Mouse (Mus musculus) embryonic facial prominence, embryonic 14.5 days (tissue): ENCODE results near the gene Myo1e. TPM values are rescaled to one million over a fixed set of nuclear protein-coding genes. Genes with fewer than 3 reads are reported as not detected.

Experiments
- ATAC-seq: fragments of 200-750 bp; cut with Nextera tagmentation; 2 replicates; pipeline ENCODE4 v1.8.0; 2017; ENCODE audit warnings: low read depth, moderate number of reproducible peaks, moderate TSS enrichment
- DNase-seq: peaks from one replicate; pipeline ENCODE4 v3.0.0-alpha.2; 2015; ENCODE audit warnings: low spot score
- H3K27ac ChIP-seq: fragments of 300-500 bp; sonication (generic); replicated peaks from 2 replicates; pipeline ENCODE4 v1.5.1; 2014; ENCODE audit warnings: low read depth, mild to moderate bottlenecking, low read length, moderate library complexity
- H3K27me3 ChIP-seq: fragments of 300-500 bp; sonication (generic); replicated peaks from 2 replicates; pipeline ENCODE4 v1.6.1; 2014; ENCODE audit warnings: low read length; ENCODE audit not compliant: control insufficient read depth, insufficient read depth
- H3K36me3 ChIP-seq: fragments of 300-500 bp; sonication (generic); 2 replicates; pipeline ENCODE4 v1.6.1; 2014; ENCODE audit warnings: low read length, mixed read lengths; ENCODE audit not compliant: control insufficient read depth, insufficient read depth
- H3K4me1 ChIP-seq: fragments of 300-500 bp; sonication (generic); 2 replicates; pipeline ENCODE4 v1.6.1; 2014; ENCODE audit warnings: antibody characterized with exemption, low read length; ENCODE audit not compliant: control insufficient read depth, insufficient read depth
- H3K4me2 ChIP-seq: fragments of 300-500 bp; sonication (generic); 2 replicates; pipeline ENCODE4 v1.6.1; 2014; ENCODE audit warnings: low read depth, mild to moderate bottlenecking, low read length, moderate library complexity, mixed read lengths
- H3K4me3 ChIP-seq: fragments of 300-500 bp; sonication (generic); 2 replicates; pipeline ENCODE4 v1.5.1; 2014; ENCODE audit warnings: low read depth, mild to moderate bottlenecking, low read length
- H3K9ac ChIP-seq: fragments of 300-500 bp; sonication (generic); 2 replicates; pipeline ENCODE4 v1.6.1; 2014; ENCODE audit warnings: low read depth, mild to moderate bottlenecking, low read length, moderate library complexity, mixed read lengths
- H3K9me3 ChIP-seq: fragments of 300-500 bp; sonication (generic); 2 replicates; pipeline ENCODE4 v1.6.1; 2016; ENCODE audit warnings: low read length; ENCODE audit not compliant: control insufficient read depth
- WGBS: fragments of 180-500 bp; shearing (Covaris S2); extraction: QIAGEN DNeasy Blood & Tissue Kit; methylation state at CpG from one replicate; pipeline ENCODE4 v1.1.7; 2014; 5-methylcytosine and 5-hydroxymethylcytosine counted together
- polyA plus RNA-seq: library from polyadenylated mRNA; unstranded; fragments of >200 nt; fragmentation: Nextera tagmentation; extraction: Ambion mirVana; gene quantifications from 2 replicates; pipeline ENCODE4 v1.2.1, GENCODE M21; 2014

Myo1e gene
- polyA plus RNA-seq, 1 experiment from 2014 or later: 22.4 TPM

- no peak overlapping the region for H3K4me3 ChIP-seq
- no peaks in the 10 kb centered on the region for H3K9me3 ChIP-seq
- DNase-seq (no peak), ATAC-seq (no peak)
- H3K4me2 ChIP-seq: no peak overlapping the region
- peaks cover 4% of the 10 kb centered on the region for H3K4me1 ChIP-seq
- H3K27ac ChIP-seq: no peak overlapping the region
- no peak overlapping the region for H3K9ac ChIP-seq
- no peaks in the 10 kb centered on the region for H3K27me3 ChIP-seq
- no peaks in the 10 kb centered on the region for H3K36me3 ChIP-seq
- 55% methylated on average over 3 of the region's 3 CpGs for whole genome bisulfite sequencing
Measured at GRCm38 (mm10) chr9:70318601-70319000, 111.5 kb downstream of the Myo1e start.

GRCm38 (mm10) chr9:70324336-70324735 is 117.2 kb downstream of the Myo1e start:
- H3K4me3 ChIP-seq: no peak overlapping the region
- H3K27ac ChIP-seq: no peak overlapping the region
- H3K27me3 ChIP-seq: no peaks in the 10 kb centered on the region
- no peak overlapping the region for H3K9ac ChIP-seq
- DNase-seq (no peak), ATAC-seq (no peak)
- H3K4me1 ChIP-seq: no peaks in the 10 kb centered on the region
- H3K9me3 ChIP-seq: no peaks in the 10 kb centered on the region
- H3K4me2 ChIP-seq: no peak overlapping the region
- 91% methylated on average over 4 of the region's 4 CpGs for WGBS
- H3K36me3 ChIP-seq: peaks cover 29% of the 10 kb centered on the region

GRCm38 (mm10) chr9:70325880-70326595 is 118.9 kb downstream of the Myo1e start:
- no peak for ATAC-seq
- H3K9me3 ChIP-seq: no peaks in the 10 kb centered on the region
- no peak overlapping the region for H3K4me2 ChIP-seq
- no peak overlapping the region for H3K27ac ChIP-seq
- WGBS: 52% methylated on average over 8 of the region's 8 CpGs
- H3K4me3 ChIP-seq: no peak overlapping the region
- no peaks in the 10 kb centered on the region for H3K27me3 ChIP-seq
- H3K4me1 ChIP-seq: no peaks in the 10 kb centered on the region
- no peak overlapping the region for H3K9ac ChIP-seq
- H3K36me3 ChIP-seq: peaks cover 29% of the 10 kb centered on the region
- no peak for DNase-seq

GRCm38 (mm10) chr9:70328193-70328841 is 121.2 kb downstream of the Myo1e start:
- ATAC-seq (no peak), DNase-seq (no peak)
- no peak overlapping the region for H3K27ac ChIP-seq
- no peaks in the 10 kb centered on the region for H3K4me1 ChIP-seq
- H3K9me3 ChIP-seq: no peaks in the 10 kb centered on the region
- H3K27me3 ChIP-seq: no peaks in the 10 kb centered on the region
- H3K9ac ChIP-seq: no peak overlapping the region
- no peak overlapping the region for H3K4me3 ChIP-seq
- WGBS: 81% methylated on average over 5 of the region's 5 CpGs
- no peak overlapping the region for H3K4me2 ChIP-seq
- H3K36me3 ChIP-seq: peaks cover 35% of the 10 kb centered on the region

DNA sequence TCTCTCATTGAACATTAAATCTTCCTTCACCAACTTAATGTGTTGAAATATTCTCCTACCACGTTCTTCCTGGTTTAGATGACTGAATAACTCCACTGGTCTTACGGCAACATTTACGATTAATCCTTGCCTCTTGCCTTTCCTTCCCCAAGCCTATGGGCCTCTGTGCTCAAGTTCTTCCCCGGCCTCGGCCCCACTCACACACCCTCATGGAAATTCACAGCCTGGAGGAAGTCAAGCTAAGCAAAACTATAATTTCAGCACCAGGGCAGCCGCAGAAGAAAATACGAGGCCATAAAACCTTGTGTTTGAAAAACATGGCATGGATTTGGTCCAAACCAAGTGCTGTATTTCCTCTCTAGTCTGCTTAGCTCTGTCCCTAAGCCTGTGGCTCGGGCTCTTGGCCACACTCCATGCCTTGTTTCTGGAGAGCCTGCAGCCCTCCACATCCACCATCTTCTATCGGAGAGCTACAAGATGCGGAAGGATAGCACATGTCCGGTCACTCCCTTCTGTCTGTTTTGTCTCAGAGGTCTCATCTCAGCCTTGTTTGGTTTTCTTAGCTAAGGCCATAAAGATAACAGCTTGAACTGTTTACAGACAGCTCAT is 124.7 kb downstream of the Myo1e start:
- Histone ChIP-seq H3K9ac (no peak overlapping the region), H3K4me1 (no peaks in the 10 kb centered on the region), H3K4me3 (no peak overlapping the region), H3K36me3 (peaks cover 45% of the 10 kb centered on the region), H3K27me3 (no peaks in the 10 kb centered on the region), H3K9me3 (no peaks in the 10 kb centered on the region), H3K4me2 (no peak overlapping the region), H3K27ac (peak overlapping the region; percentile 18; the same call in 1 of the 2 replicates)
- ATAC-seq: peak; percentile 72
- 73% methylated on average over 11 of the region's 11 CpGs for WGBS
- DNase-seq: peak; percentile 74

GRCm38 (mm10) chr9:70338391-70338790 is 131.2 kb downstream of the Myo1e start:
- Histone ChIP-seq H3K9me3 (no peaks in the 10 kb centered on the region), H3K27me3 (no peaks in the 10 kb centered on the region), H3K4me1 (no peaks in the 10 kb centered on the region), H3K36me3 (peaks cover 85% of the 10 kb centered on the region), H3K9ac (no peak overlapping the region), H3K27ac (no peak overlapping the region), H3K4me3 (no peak overlapping the region), H3K4me2 (no peak overlapping the region)
- 68% methylated on average over 7 of the region's 7 CpGs for WGBS
- ATAC-seq: no peak
- DNase-seq: no peak

GRCm38 (mm10) chr9:70338894-70339293 is 131.7 kb downstream of the Myo1e start:
- Histone ChIP-seq H3K4me2 (no peak overlapping the region), H3K9me3 (no peaks in the 10 kb centered on the region), H3K4me3 (no peak overlapping the region), H3K9ac (no peak overlapping the region), H3K36me3 (peaks cover 90% of the 10 kb centered on the region), H3K27ac (no peak overlapping the region), H3K4me1 (no peaks in the 10 kb centered on the region), H3K27me3 (no peaks in the 10 kb centered on the region)
- DNase-seq: no peak
- no peak for ATAC-seq

GRCm38 (mm10) chr9:70349274-70349673 is 142.1 kb downstream of the Myo1e start:
- no peaks in the 10 kb centered on the region for H3K27me3 ChIP-seq
- WGBS: 87% methylated on average over 2 of the region's 2 CpGs
- H3K9ac ChIP-seq: no peak overlapping the region
- no peak for DNase-seq
- H3K4me1 ChIP-seq: 0 out of 2 replicates have a peak, but pooled peaks cover 5% of the 10 kb centered on the region
- no peak overlapping the region for H3K27ac ChIP-seq
- H3K9me3 ChIP-seq: no peaks in the 10 kb centered on the region
- ATAC-seq: no peak
- H3K36me3 ChIP-seq: peaks cover 46% of the 10 kb centered on the region
- no peak overlapping the region for H3K4me3 ChIP-seq
- no peak overlapping the region for H3K4me2 ChIP-seq
